Mouse (Mus musculus) activated CD4-positive, CD25-positive, alpha-beta regulatory T cell, adult 4 months (primary cell): ENCODE results near the gene Fam120a. TPM values are rescaled to one million over a fixed set of nuclear protein-coding genes. Genes with fewer than 3 reads are reported as not detected.
A peak's percentile ranks its signal among the peaks of the same experiment; 100 is the strongest.

Experiments
- ATAC-seq: one replicate; pipeline ENCODE4 v1.8.0; 2017
- polyA plus RNA-seq, 2 experiments: library from polyadenylated mRNA; unstranded; fragments of 100-300 nt; shearing (Covaris generic); gene quantifications; one replicate each; pipeline ENCODE4 v1.2.1; 2017

The Fam120a gene
- polyA plus RNA-seq, 2 experiments from 2014 or later: 34.4 to 37.0 TPM

DNA sequence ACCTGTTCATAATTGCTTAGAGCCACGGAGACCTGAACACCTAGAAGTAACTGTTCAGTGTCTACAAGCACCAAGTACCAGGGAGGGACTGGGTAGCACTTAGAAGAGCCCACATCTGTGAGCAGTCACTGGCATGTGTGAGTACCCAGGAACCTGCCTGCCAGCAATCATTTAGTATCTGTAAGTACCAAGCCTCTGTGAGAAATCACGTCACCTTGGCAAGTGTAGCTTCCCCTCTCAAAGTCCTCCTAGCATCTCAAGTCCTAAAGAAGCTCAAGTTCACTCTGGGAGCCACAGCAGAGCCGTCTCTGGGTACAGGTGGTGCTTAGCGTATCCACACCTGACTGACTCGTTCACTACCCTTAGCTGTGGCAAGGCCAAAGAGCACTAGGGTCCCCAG, 116.1 kb downstream of the Fam120a start:
- ATAC-seq: no peak

DNA sequence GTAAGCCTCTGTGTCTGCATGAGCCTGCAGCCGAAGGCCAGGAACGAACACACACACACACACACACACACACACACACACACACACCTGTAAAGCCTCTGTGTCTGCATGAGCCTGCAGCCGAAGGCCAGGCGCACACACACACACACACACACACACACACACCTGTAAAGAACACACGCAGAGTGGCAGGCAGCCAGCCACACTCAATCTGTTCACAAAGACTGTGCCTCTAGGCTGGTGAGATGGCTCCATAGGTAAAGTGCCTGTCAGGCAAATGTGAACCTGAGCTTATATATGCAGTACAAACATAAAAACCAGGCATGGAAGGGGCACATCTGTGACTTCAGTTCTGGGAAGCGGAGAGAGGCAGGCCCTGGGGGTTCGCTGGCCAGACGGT, 117.0 kb downstream of the Fam120a start:
- no peak for ATAC-seq

DNA sequence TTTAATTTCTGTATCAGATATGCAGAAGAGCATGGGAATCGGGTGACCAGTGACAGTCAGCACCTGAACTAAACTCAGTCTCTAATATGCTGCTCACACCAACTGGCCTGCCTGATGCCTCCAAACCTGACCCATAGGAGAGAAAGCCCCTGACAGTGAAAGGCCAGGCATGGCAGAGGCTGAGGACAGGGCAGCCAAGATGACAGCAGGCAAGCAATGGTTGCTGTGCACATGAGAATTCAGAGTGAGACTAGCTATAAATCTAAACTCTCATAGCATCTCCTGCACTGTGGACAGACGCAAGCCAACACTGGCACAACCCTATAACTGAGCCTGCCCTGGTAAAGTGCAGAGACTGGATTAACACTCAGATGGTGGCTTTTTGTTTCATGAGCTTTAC, 117.5 kb downstream of the Fam120a start:
- no peak for ATAC-seq

DNA sequence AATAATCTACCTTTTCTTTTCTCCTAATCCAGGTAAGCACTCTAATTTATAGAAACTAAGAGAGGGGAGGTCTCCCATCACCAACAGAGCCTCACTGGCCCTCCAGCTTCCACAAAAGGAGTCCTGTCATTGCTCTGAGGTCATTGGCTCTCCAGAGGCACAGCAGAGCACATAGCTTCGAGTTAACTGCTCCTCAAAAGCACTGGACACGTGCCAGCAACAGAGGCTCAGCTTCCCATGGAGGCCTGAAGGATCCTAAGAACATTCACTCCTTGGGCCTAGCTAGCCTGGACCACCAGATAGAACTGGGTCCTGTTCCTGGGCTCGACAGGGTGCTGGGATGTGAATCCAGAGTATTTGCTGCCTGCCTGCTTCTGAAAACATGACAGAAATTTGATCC, 118.7 kb downstream of the Fam120a start:
- ATAC-seq: no peak

DNA sequence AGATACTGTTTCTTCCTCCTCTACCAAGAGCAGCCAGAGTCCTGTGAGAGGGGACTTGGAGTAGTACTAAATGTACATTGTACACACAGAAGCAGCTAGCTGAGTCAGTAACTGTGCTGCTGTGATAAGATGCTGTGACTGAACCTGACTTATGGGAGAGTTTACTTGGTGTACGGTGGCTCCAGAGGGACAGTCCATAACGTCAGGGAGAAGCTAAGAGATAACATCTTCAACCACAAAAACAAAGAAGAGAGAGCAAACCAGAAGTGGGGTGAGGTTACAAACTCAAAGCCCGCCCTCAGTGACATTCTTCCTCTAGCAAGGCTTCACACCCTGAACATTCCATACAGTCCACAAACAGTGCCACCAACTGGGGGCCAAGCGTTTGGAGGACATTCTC, 122.5 kb downstream of the Fam120a start:
- ATAC-seq: peak; percentile 22

DNA sequence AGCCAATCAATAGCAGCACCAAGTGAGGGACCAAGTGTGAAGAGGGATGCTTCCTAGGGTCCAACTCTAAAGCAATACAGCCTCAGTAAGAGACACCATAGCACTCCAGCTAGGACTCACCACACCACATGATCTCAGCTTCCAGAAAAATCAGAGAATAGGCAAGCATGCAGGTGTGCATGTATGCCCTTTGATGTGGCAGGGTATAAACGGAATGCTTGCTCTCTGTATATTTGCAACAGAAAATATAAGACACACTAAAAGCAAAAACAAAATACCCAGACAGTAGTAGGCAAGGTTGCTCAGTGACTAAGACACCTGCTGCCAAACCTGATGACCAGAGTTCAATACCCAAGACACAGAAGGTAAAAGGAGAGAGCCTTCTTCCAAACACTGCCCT, 124.3 kb downstream of the Fam120a start:
- no peak for ATAC-seq

DNA sequence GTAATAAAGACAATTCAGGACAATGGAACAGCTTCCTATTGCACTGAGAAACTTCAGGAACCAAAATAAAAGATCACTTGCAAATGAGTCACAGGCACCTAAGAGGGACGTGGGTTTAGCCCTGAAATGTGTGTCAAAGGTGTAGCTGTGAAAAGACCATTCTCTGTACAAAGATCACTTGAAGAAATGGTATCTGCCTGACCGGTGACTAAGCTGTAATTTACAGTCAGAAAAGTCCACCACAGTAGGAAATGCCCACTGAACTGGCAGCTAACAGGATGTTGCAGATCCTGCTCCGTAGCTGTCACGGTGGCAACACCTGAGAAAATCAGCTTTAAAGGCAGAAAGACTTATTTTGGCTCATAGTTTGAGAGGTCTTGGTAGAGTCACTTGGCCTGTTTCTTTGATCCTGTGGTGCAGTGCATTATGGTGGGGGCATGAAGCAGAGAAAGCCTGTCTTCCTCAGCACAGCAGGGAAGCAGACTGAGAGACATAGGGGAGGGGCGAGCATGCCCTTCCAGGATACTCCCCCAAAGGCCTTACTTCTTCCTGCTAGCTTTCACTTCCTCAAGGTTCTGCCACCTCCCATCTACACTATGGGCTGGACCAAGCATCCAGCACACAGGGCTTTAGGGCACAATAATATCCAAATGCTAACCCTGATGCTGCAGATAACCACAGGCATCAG, 125.8 kb downstream of the Fam120a start:
- ATAC-seq: no peak

DNA sequence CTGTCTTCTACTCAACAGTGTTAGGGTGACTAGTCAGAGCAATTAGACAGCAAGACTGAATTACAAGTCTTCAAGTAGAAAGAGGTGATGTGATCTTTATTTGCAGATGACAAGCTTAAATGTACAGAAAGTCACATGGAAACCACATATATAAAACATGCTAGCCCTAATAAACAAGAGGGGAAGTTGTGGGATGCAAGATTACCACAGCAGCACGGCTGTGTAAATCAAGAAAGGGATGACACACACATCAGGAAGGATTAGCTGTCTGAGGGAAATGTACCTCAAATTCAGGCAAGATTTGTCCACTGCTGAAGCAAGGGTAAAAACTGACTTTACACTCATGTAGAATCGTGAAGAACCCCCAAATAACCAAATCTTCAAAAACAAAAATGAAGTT, 129.5 kb downstream of the Fam120a start:
- ATAC-seq: no peak

DNA sequence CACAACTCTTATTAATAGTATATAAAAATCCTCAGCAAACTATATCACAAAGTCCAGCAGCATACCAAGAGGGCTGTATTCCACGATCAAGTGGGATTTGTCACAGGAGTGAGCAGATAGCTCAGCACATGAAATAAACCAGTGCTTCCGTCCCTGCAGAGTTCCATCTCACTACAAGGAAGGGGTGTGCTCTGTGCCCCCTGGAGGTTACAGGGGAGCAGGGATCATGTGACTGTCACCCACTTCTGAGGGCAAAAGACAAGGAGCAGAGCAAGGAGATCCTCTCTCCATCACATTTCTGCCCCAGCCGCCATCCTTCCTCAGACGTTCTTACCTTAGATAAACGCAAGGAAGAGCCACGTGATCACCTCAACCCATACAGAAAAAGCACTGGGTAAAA, 130.3 kb downstream of the Fam120a start:
- ATAC-seq: no peak

DNA sequence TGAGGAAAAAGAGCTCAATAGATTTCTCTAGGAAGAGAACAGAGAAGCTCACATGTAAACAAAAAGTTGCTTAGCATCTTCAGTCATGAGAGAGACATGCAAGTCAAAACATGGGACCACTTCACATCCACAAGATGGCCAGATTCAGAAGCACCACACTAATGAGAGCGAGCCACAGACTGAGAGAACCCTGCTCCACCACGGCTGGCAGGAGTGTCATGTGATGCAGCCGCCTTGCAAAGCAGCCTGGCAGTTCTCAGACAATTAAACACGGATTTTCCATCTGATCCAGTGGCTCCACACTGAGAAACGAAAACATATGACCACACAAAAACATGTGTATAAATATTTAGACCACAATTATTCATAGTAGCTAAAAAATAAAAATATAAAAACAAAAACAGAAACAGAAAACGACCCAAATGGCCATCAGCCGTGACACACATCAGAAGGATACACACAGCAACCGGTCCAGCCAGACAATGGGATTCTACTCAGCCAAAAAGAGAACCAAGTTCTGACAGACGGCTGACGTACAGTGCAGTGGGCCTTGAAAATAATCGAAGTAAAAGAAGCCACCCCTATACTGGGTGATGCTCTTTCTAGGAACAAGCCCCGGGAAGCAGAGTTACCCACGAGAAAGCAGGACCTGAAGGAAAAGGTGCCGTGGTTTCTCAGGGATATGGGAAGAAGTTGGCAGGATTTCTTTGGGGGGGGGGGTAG, 137.1 kb downstream of the Fam120a start:
- no peak for ATAC-seq

DNA sequence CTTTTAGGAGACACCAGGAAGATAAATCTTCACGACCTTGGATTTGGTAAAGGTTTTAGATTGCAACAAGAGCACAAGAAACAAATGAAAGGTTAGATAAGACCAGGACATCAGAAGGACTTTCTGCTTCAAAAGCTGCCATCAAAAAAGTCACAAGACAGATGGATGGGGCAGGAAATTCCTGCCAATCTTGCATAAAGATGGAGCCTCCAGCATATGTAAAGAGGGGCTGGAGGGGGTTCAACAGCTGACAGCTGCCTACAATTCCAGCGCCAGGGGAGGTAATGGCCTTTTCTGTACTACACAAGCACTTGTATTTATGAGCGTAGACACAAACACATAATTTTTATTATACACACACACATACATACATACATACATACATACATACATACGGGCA, 138.0 kb downstream of the Fam120a start:
- ATAC-seq: no peak

Other genes with a start within 250 kb of the Fam120a start
- gene Phf2, start 96.9 kb downstream of the Fam120a start, polyA plus RNA-seq: 1 to 10 TPM; 3.1 to 3.3 TPM
- gene Wnk2, start 180.0 kb upstream of the Fam120a start, polyA plus RNA-seq: not detected
- gene Ninj1, start 219.5 kb upstream of the Fam120a start, polyA plus RNA-seq: 10 to 100 TPM; 30.1 to 36.9 TPM
- 10 to 100 TPM; 56.9 to 66.6 TPM for gene Card19, start 248.0 kb upstream of the Fam120a start, polyA plus RNA-seq